Mouse (Mus musculus): ENCODE measurements at regions not wholly inside any gene's neighbourhood (a gene's known extent, or its start where the extent isn't known, plus 50 kb on each side); places are given as distances from the start of the nearest gene placed in this dataset.

DNA sequence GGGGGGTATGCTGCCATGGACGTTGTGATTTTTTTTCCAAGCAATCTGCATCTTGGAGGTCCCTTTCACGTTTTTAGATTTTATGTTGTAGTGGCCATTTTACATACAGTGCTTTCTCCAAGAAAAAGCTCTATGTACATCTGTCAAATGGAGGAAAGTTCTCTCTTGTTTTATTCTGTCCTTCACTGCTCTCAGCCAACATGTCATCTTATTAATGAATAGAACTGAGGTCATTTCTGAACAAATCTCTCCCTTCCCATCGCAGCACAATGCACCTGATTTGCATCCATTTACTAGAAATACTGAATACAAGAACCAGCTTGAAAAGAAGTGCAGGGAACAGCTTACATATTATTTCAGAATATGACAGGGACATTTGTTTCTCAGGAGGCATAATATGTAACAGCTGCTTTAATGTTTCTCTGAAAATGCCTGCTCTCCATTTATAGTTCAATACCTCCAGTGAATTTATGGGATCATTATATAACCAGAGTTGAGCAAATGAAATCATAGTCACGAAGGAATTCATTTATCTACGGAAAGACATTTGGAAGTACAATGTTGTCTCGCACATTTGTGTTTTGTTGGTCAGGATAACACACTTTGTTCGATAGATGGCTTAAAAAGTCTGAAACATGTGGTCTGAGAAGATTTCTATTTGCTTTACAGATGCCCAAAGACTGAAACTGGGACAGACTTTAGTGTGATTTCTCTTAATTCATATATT is 224.3 kb downstream of the Usp25 start:
- DNase-seq (ENCODE audit: low spot score), result no peak

GRCm38 (mm10) chr16:77237272-77237603 is 223.7 kb downstream of the Usp25 start:
- no peak for DNase-seq (ENCODE audit: low spot score)

- no peak for DNase-seq (ENCODE audit: low spot score)
Measured at GRCm38 (mm10) chr16:77236509-77237271, 223.2 kb downstream of the Usp25 start.

GRCm38 (mm10) chr16:77236021-77236420 is 222.5 kb downstream of the Usp25 start:
- no peak for DNase-seq (ENCODE audit: low spot score)

DNA sequence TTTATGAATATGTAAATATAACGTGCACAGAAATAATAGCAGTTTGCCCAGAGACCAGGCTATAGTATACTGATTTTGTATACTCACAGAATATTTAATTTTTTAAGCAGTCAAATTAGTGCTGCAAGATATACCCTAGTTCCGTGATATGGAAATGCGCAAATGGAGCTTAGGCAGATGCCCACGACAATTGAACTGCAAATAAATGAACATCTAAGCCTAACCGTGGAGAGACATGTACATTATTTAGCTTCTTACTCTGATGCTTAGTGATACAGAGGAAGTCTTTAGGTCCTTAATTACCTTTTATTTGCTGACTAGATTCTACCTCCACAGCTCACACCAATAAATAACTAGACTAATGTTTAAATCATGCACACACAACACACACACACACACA is 221.9 kb downstream of the Usp25 start:
- DNase-seq (ENCODE audit: low spot score), result no peak
